Mouse (Mus musculus): ENCODE measurements around the gene Fam83e. TPM values are rescaled to one million over a fixed set of nuclear protein-coding genes. Genes with fewer than 3 reads are reported as not detected.

Fam83e gene
- total and polyA plus RNA-seq, 3 experiments, result 0.13 to 1.3 (median 0.74) TPM

GRCm38 (mm10) chr7:45707375-45707967 is 13.5 kb upstream of the Fam83e start:
- in situ Hi-C loops (cut with MboI; ENCODE audit: low pct_ligation_motif_present, low pct_unique_long_range_greater_than_20kb, low sequenced_read_pairs), result no loop called here
- Histone ChIP-seq H3K9ac (ENCODE audit: insufficient read depth, low read depth) (peak overlapping the region; percentile 75), H3K36me3 (replicated peaks in 1 of 2; ENCODE audit: control insufficient read depth in 1 of 2, insufficient read depth in 1 of 2, low read length in 1 of 2) (peaks cover 23 to 37% of the 10 kb centered on the region in 2 experiments), H3K4me1 (ENCODE audit: control insufficient read depth in 1 of 2, insufficient read depth in 2 of 2) (peaks cover 0 to 46% of the 10 kb centered on the region in 2 experiments; a peak in 2 of 4 replicates), H3K79me2 (replicated peaks; ENCODE audit: control insufficient read depth, extremely low read depth, insufficient read depth, poor library complexity, severe bottlenecking) (no peaks in the 10 kb centered on the region), H3K4me3 (replicated peaks in 1 of 3; ENCODE audit: low read depth in 2 of 3, low read length in 2 of 3, poor library complexity in 1 of 3) (peak overlapping the region; percentile 53 to 77 (median 56)), H3K4me2 (ENCODE audit: insufficient read depth, low read depth, poor library complexity, severe bottlenecking) (peak overlapping the region; percentile 91), H3K9me3 (replicated peaks; ENCODE audit: low read length) (no peaks in the 10 kb centered on the region), H3K27me3 (replicated peaks) (no peaks in the 10 kb centered on the region), H3K27ac (ENCODE audit: insufficient read depth, low read depth) (peak overlapping the region; percentile 87)
- peak; percentile 65; the same call in 1 of the 2 replicates for TF ChIP-seq POLR2A (IDR thresholded peaks at IDR 0.05; ENCODE audit: low read depth, low read length)
- TF ChIP-seq MAZ (IDR thresholded peaks at IDR 0.05; ENCODE audit: low read depth, low read length), result peak; percentile 63; the same call in 1 of the 2 replicates
- TF ChIP-seq MYC (IDR thresholded peaks at IDR 0.05; ENCODE audit: low read depth, low read length), result peak; percentile 74
- TF ChIP-seq ZMIZ1 (IDR thresholded peaks at IDR 0.05; ENCODE audit: low read depth, low read length), result no peak
- TF ChIP-seq ETS1 (conservative IDR thresholded peaks at IDR 0.05; ENCODE audit: low read depth, low read length), result peak; percentile 91
- peak; percentile 80 for TF ChIP-seq USF2 (conservative IDR thresholded peaks at IDR 0.05; ENCODE audit: low read depth, low read length)
- peak; percentile 100 for TF ChIP-seq BHLHE40 (IDR thresholded peaks at IDR 0.05; ENCODE audit: low read depth, low read length)
- TF ChIP-seq ELF1 (IDR thresholded peaks at IDR 0.05; ENCODE audit: low read depth, low read length), result peak; percentile 63; the same call in 1 of the 2 replicates
- TF ChIP-seq JUND (conservative IDR thresholded peaks at IDR 0.05; ENCODE audit: low read depth, low read length), result no peak
- TF ChIP-seq MEF2A (IDR thresholded peaks at IDR 0.05; ENCODE audit: borderline replicate concordance, low read depth, low read length), result peak; percentile 58; the same call in 1 of the 2 replicates
- TF ChIP-seq MAFK (IDR thresholded peaks at IDR 0.05; ENCODE audit: insufficient replicate concordance, low read length), result no peak
- TF ChIP-seq POLR2AphosphoS2 (IDR thresholded peaks at IDR 0.05; ENCODE audit: low read depth, low read length), result no peak
- peak; percentile 53 for TF ChIP-seq IRF4 (IDR thresholded peaks at IDR 0.05; ENCODE audit: low read depth, low read length)
- TF ChIP-seq TCF12 (IDR thresholded peaks at IDR 0.05; ENCODE audit: low read depth, low read length), result peak; percentile 62; the same call in 1 of the 2 replicates
- no peak for TF ChIP-seq ZNF384 (IDR thresholded peaks at IDR 0.05; ENCODE audit: low read depth, low read length)
- peak; percentile 95 for TF ChIP-seq MXI1 (IDR thresholded peaks at IDR 0.05; ENCODE audit: low read depth, low read length)
- peak; percentile 48; the same call in 1 of the 2 replicates for TF ChIP-seq CHD2 (IDR thresholded peaks at IDR 0.05; ENCODE audit: low read length)
- no peak for TF ChIP-seq SMC3 (IDR thresholded peaks at IDR 0.05; ENCODE audit: low read depth, low read length)
- TF ChIP-seq USF1 (IDR thresholded peaks at IDR 0.05; ENCODE audit: low read depth, low read length), result peak; percentile 88
- TF ChIP-seq RAD21 (IDR thresholded peaks at IDR 0.05; ENCODE audit: low read depth, low read length), result no peak
- peak; percentile 79 for TF ChIP-seq NRF1 (IDR thresholded peaks at IDR 0.05; ENCODE audit: low read depth, low read length)
- peak; percentile 95 for TF ChIP-seq MAX (IDR thresholded peaks at IDR 0.05; ENCODE audit: low read length)
- peak; percentile 66 for TF ChIP-seq HCFC1 (IDR thresholded peaks at IDR 0.05; ENCODE audit: low read depth, low read length)
- dilution Hi-C loops (cut with MboI; ENCODE audit: extremely low pct_ligation_motif_present, extremely low pct_unique_long_range_greater_than_20kb, low sequenced_read_pairs), result no loop called here
- DNase-seq (ENCODE audit: extremely low read depth), result peak; percentile 91
